Mouse (Mus musculus) MEL (cell line): ENCODE data around the gene Rps6kc1.

Experiments
- CTCF ChIP-seq, 3 experiments: IDR thresholded peaks in 2 of 3; conservative IDR thresholded peaks in 1 of 3; 2 replicates each; pipeline ENCODE4 v1.5.1; 2011 to 2012; ENCODE audit warnings: low read length in 3 of 3, low read depth in 2 of 3, mild to moderate bottlenecking in 2 of 3, improper control_type of control experiment in 1 of 3, inconsistent platforms in 1 of 3, mixed read lengths in 1 of 3, moderate library complexity in 1 of 3; ENCODE audit not compliant: control insufficient read depth in 1 of 3, insufficient read depth in 1 of 3, poor library complexity in 1 of 3, severe bottlenecking in 1 of 3
- EP300 ChIP-seq, 2 experiments: IDR thresholded peaks; 2 replicates each; pipeline ENCODE4 v1.6.1; 2011; ENCODE audit warnings: improper control_type of control experiment in 2 of 2, low read length in 2 of 2, low read depth in 1 of 2, mild to moderate bottlenecking in 1 of 2
- KAT2A ChIP-seq: conservative IDR thresholded peaks from 2 replicates; pipeline ENCODE4 v1.6.1; 2012; ENCODE audit warnings: low read depth, low read length, improper control_type of control experiment, inconsistent platforms
- MAFK ChIP-seq: IDR thresholded peaks from 2 replicates; pipeline ENCODE4 v1.6.1; 2011; ENCODE audit warnings: low read depth, mild to moderate bottlenecking, low read length, improper control_type of control experiment, borderline replicate concordance
- MEF2A ChIP-seq: IDR thresholded peaks from 2 replicates; pipeline ENCODE4 v1.6.1; 2014; ENCODE audit warnings: low read depth, mild to moderate bottlenecking, inconsistent platforms, low read length, improper control_type of control experiment; ENCODE audit not compliant: poor library complexity, insufficient replicate concordance, severe bottlenecking; ENCODE audit errors: extremely low read depth
- POLR2A ChIP-seq, 2 experiments: IDR thresholded peaks; 2 replicates each; pipeline ENCODE4 v1.6.1; 2011 to 2012; ENCODE audit warnings: low read length in 2 of 2, mild to moderate bottlenecking in 2 of 2, control low read depth in 1 of 2, improper control_type of control experiment in 1 of 2, low read depth in 1 of 2, moderate library complexity in 1 of 2; ENCODE audit not compliant: control insufficient read depth in 1 of 2, insufficient read depth in 1 of 2, poor library complexity in 1 of 2
- TBP ChIP-seq: IDR thresholded peaks from 2 replicates; pipeline ENCODE4 v1.8.0; 2011; ENCODE audit warnings: low read depth, low read length, improper control_type of control experiment
- ZMIZ1 ChIP-seq: IDR thresholded peaks from 2 replicates; pipeline ENCODE4 v1.6.1; 2012; ENCODE audit warnings: low read depth, mild to moderate bottlenecking, inconsistent platforms, low read length, improper control_type of control experiment, moderate library complexity

DNA sequence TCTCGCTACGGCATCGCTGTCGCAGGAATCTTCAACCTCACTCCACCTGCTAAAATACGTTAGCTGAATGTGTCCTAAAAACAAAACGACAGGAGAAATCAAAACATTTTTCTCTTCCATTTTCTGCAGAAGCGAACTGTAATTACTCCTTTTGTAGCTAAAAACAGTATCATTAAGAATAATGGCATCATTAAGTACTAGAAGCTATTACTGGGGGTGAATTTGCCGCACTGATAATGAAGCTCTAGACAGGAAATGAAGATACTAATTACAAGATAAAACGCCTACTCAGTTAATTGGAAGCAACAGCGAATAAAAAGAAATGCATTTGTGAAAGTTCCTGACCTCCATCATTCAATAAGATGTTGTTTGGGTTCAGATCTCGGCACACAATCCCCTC lies 112.9 kb downstream of the Rps6kc1 start:
- no peak for TF ChIP-seq CTCF (IDR thresholded peaks at IDR 0.05 in 2 of 3, conservative IDR thresholded peaks at IDR 0.05 in 1 of 3; ENCODE audit: control insufficient read depth in 1 of 3, insufficient read depth in 1 of 3, low read depth in 2 of 3, low read length in 3 of 3, poor library complexity in 1 of 3, severe bottlenecking in 1 of 3)
- TF ChIP-seq POLR2A (IDR thresholded peaks at IDR 0.05; ENCODE audit: control insufficient read depth in 1 of 2, insufficient read depth in 1 of 2, low read depth in 1 of 2, low read length in 2 of 2, poor library complexity in 1 of 2): no peak
- no peak for TF ChIP-seq MEF2A
- no peak for TF ChIP-seq MAFK
- TF ChIP-seq EP300 (IDR thresholded peaks at IDR 0.05; ENCODE audit: low read depth in 1 of 2, low read length in 2 of 2): no peak
- TF ChIP-seq KAT2A: no peak
- TF ChIP-seq ZMIZ1: no peak
- TF ChIP-seq TBP: no peak
